Mouse (Mus musculus): ENCODE measurements at regions not wholly inside any gene's neighbourhood (a gene's known extent, or its start where the extent isn't known, plus 50 kb on each side); places are given as distances from the start of the nearest gene placed in this dataset.

DNA sequence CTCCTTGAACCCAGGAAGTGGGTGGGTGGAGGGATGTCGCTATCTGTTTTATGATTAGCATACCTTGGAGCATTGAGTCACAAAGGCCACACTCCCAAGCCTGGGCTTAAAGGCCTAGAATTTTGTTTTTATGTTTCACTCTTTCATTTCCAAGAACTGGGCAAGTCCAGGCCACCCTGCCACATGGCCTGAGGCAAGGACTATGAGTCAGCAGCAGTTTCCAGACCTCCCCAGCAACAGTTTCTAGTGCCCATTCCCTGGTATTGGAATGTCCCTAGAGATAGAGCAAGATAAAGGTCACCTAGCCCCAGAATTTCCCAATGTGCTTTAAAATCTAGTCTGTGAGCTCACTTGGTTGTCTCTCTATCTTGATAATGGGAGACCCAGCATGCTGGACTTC is 178.0 kb downstream of the Samd5 start:
- Histone ChIP-seq H3K9ac (replicated peaks; ENCODE audit: low read depth, low read length) (no peak overlapping the region), H3K27me3 (replicated peaks; ENCODE audit: control insufficient read depth, insufficient read depth, low read length) (no peaks in the 10 kb centered on the region), H3K4me3 (replicated peaks; ENCODE audit: low read length) (no peak overlapping the region), H3K9me3 (ENCODE audit: control insufficient read depth, low read length) (no peaks in the 10 kb centered on the region), H3K4me2 (ENCODE audit: low read length) (no peak overlapping the region), H3K27ac (ENCODE audit: low read length) (no peak overlapping the region), H3K36me3 (ENCODE audit: control insufficient read depth, insufficient read depth) (no peaks in the 10 kb centered on the region), H3K4me1 (replicated peaks; ENCODE audit: control insufficient read depth, insufficient read depth, low read length) (peaks cover 10% of the 10 kb centered on the region; the same call in 1 of the 2 replicates)
- no peak for ATAC-seq
- WGBS, result 100% methylated on average over 1 of the region's 1 CpGs

DNA sequence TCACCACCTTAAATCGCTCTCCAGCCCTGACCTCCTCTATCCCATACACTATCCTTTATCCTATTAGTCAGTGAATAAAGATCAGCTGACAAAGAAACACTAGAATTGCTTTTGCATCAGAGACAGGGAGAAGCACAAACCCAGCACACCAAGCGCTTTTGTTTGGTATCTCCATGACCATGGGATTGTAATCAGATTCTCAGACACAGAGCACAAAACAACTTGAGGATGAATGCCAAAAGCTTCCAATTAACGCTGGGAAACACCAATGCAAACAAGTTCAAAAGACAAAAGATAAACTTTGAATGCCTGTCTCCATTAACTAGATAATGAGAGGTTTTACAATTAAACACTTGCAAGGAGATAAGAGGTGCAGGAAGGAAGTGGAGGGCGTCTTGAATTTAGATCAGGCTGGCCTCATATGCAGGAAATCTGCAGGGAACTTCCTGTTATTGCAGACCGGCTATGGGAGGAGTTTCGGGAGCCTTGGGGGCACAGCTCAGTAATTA is 179.8 kb downstream of the Samd5 start:
- no peaks in the 10 kb centered on the region for H3K36me3 ChIP-seq (ENCODE audit: control insufficient read depth, insufficient read depth)
- H3K4me2 ChIP-seq (ENCODE audit: low read length), result no peak overlapping the region
- H3K9me3 ChIP-seq (ENCODE audit: control insufficient read depth, low read length), result no peaks in the 10 kb centered on the region
- WGBS, result 3% methylated on average over 6 of the region's 6 CpGs
- H3K4me1 ChIP-seq (replicated peaks; ENCODE audit: control insufficient read depth, insufficient read depth, low read length), result peaks cover 10% of the 10 kb centered on the region; the same call in 1 of the 2 replicates
- peak; percentile 54 for ATAC-seq
- no peak overlapping the region for H3K9ac ChIP-seq (replicated peaks; ENCODE audit: low read depth, low read length)
- H3K4me3 ChIP-seq (replicated peaks; ENCODE audit: low read length), result no peak overlapping the region
- no peaks in the 10 kb centered on the region for H3K27me3 ChIP-seq (replicated peaks; ENCODE audit: control insufficient read depth, insufficient read depth, low read length)
- no peak overlapping the region for H3K27ac ChIP-seq (ENCODE audit: low read length)

DNA sequence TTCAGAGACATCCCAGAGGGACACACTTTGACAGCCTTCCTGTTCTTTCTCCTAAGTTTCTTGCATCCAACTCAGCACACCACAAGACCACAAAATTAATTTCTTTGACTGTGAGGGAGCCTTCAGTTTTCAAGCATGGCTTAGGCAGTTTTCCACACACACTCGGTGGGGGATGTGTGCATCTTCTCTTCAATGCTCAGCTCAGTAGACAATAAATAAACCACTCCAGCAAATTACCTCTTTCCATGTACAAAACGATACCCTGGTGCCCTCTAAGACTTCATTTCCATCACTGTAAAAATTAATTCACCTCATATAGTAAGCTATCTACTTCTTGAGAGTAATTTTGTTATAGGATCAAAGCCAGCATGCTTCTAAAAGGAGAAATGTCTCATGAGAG is 184.6 kb downstream of the Samd5 start:
- Histone ChIP-seq H3K9me3 (ENCODE audit: control insufficient read depth, low read length) (no peaks in the 10 kb centered on the region), H3K27ac (ENCODE audit: low read length) (no peak overlapping the region), H3K4me2 (ENCODE audit: low read length) (no peak overlapping the region), H3K4me1 (replicated peaks; ENCODE audit: control insufficient read depth, insufficient read depth, low read length) (peaks cover 6% of the 10 kb centered on the region; the same call in 1 of the 2 replicates), H3K9ac (replicated peaks; ENCODE audit: low read depth, low read length) (no peak overlapping the region), H3K36me3 (ENCODE audit: control insufficient read depth, insufficient read depth) (no peaks in the 10 kb centered on the region), H3K4me3 (replicated peaks; ENCODE audit: low read length) (no peak overlapping the region), H3K27me3 (replicated peaks; ENCODE audit: control insufficient read depth, insufficient read depth, low read length) (no peaks in the 10 kb centered on the region)
- no peak for ATAC-seq
- WGBS, result 78% methylated on average over 2 of the region's 2 CpGs

DNA sequence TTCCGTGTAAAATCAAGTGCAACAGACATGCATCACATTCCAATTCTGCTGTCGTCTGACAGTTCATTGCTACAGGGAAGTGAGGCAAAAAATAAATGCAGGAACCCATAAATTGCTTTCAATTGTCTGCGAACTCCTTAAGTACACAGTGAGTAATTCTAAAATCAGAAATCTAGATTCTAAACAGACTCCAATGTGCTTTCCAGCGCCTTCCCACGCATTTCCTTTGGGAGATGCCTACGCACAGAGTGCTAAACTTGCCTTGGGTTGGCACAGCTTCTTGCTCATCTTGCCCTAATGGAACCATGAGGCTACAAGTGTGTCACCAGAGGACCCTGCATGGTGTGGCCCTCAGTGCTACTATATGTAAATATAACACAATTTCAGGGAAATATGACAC is 212.6 kb downstream of the Samd5 start:
- no peak overlapping the region for H3K4me2 ChIP-seq (ENCODE audit: low read length)
- H3K4me1 ChIP-seq (replicated peaks; ENCODE audit: control insufficient read depth, insufficient read depth, low read length), result 0 out of 2 replicates have a peak, but pooled peaks cover 2% of the 10 kb centered on the region
- H3K9ac ChIP-seq (replicated peaks; ENCODE audit: low read depth, low read length), result no peak overlapping the region
- H3K27ac ChIP-seq (ENCODE audit: low read length), result no peak overlapping the region
- no peaks in the 10 kb centered on the region for H3K36me3 ChIP-seq (ENCODE audit: control insufficient read depth, insufficient read depth)
- no peak for ATAC-seq
- WGBS, result 68% methylated on average over 6 of the region's 6 CpGs
- H3K27me3 ChIP-seq (replicated peaks; ENCODE audit: control insufficient read depth, insufficient read depth, low read length), result no peaks in the 10 kb centered on the region
- H3K9me3 ChIP-seq (ENCODE audit: control insufficient read depth, low read length), result no peaks in the 10 kb centered on the region
- no peak overlapping the region for H3K4me3 ChIP-seq (replicated peaks; ENCODE audit: low read length)

DNA sequence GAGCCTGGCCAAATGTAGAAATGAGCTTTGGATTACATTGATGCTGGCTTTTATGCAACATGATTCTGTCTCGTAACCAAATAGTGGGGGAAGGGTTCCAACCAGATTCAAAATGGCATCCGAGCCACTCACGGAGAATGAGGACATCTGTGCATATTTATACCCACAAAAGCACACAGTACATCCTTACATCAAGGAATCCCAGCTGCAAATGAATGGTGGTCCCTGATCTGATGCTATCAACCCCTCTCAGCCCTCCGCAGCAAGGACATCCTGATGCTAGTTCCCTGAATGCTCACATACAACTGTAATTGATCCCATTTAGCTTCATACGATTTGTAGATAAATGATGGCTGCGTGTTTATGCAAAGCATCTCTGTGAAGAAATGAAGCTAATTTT is 215.9 kb downstream of the Samd5 start:
- no peak overlapping the region for H3K4me3 ChIP-seq (replicated peaks; ENCODE audit: low read length)
- H3K4me2 ChIP-seq (ENCODE audit: low read length), result no peak overlapping the region
- WGBS, result 69% methylated on average over 6 of the region's 6 CpGs

DNA sequence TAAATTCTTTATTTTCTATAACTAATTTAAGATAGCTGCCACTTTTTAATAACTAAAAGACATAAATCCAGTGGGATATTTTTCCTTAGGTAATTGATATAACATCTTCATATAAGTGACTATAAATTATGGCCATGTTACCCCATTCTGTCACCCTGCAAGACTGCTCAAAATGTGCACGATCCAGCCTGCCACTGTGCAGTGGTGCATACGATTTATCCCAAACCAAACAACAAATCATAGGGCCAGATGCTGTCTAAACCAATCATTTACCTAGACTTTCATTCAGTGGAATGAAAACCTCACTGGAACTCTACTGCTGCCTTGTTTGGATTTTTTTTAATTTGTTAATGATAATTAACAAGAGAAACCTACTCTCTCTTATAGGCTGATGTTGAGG is 216.5 kb downstream of the Samd5 start:
- no peaks in the 10 kb centered on the region for H3K9me3 ChIP-seq (ENCODE audit: control insufficient read depth, low read length)
- no peaks in the 10 kb centered on the region for H3K36me3 ChIP-seq (ENCODE audit: control insufficient read depth, insufficient read depth)
- WGBS, result 83% methylated on average over 2 of the region's 2 CpGs
- H3K27ac ChIP-seq (ENCODE audit: low read length), result no peak overlapping the region
- H3K4me3 ChIP-seq (replicated peaks; ENCODE audit: low read length), result no peak overlapping the region
- H3K4me2 ChIP-seq (ENCODE audit: low read length), result no peak overlapping the region
- H3K9ac ChIP-seq (replicated peaks; ENCODE audit: low read depth, low read length), result no peak overlapping the region
- ATAC-seq, result no peak
- H3K27me3 ChIP-seq (replicated peaks; ENCODE audit: control insufficient read depth, insufficient read depth, low read length), result no peaks in the 10 kb centered on the region
- H3K4me1 ChIP-seq (replicated peaks; ENCODE audit: control insufficient read depth, insufficient read depth, low read length), result 0 out of 2 replicates have a peak, but pooled peaks cover 2% of the 10 kb centered on the region

More for the DNA sequence above, 215.9 kb downstream of the Samd5 start:
- Histone ChIP-seq H3K27me3 (replicated peaks; ENCODE audit: control insufficient read depth, insufficient read depth, low read length) (no peaks in the 10 kb centered on the region), H3K9ac (replicated peaks; ENCODE audit: low read depth, low read length) (no peak overlapping the region), H3K27ac (ENCODE audit: low read length) (no peak overlapping the region), H3K4me1 (replicated peaks; ENCODE audit: control insufficient read depth, insufficient read depth, low read length) (0 out of 2 replicates have a peak, but pooled peaks cover 2% of the 10 kb centered on the region), H3K9me3 (ENCODE audit: control insufficient read depth, low read length) (no peaks in the 10 kb centered on the region), H3K36me3 (ENCODE audit: control insufficient read depth, insufficient read depth) (no peaks in the 10 kb centered on the region)
- peak; percentile 51 for ATAC-seq

DNA sequence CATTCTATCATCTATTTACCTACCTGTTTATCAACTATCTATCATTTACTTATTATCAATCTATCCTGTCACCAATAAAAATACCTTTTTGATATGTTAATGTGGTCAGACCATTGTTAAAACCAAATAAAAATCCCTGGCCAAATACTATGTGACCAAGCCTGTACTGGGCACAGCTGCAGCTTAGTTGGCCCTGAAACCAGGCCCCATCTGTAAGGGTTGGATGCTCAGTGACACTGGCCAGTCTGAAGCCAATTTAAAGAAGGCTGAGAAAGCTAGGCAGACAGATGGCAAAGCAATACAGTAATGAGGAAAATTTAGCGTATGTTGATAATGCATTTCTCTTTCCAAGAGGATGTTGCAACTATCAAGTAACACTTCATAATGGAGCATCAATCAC is 217.8 kb downstream of the Samd5 start:
- WGBS, result 69% methylated on average over 1 of the region's 1 CpGs
- H3K9me3 ChIP-seq (ENCODE audit: control insufficient read depth, low read length), result no peaks in the 10 kb centered on the region
- peak; percentile 91 for ATAC-seq
- H3K27ac ChIP-seq (ENCODE audit: low read length), result no peak overlapping the region
- H3K9ac ChIP-seq (replicated peaks; ENCODE audit: low read depth, low read length), result no peak overlapping the region
- no peaks in the 10 kb centered on the region for H3K36me3 ChIP-seq (ENCODE audit: control insufficient read depth, insufficient read depth)
- no peak overlapping the region for H3K4me2 ChIP-seq (ENCODE audit: low read length)
- no peak overlapping the region for H3K4me3 ChIP-seq (replicated peaks; ENCODE audit: low read length)
- H3K27me3 ChIP-seq (replicated peaks; ENCODE audit: control insufficient read depth, insufficient read depth, low read length), result no peaks in the 10 kb centered on the region
- 0 out of 2 replicates have a peak, but pooled peaks cover 2% of the 10 kb centered on the region for H3K4me1 ChIP-seq (replicated peaks; ENCODE audit: control insufficient read depth, insufficient read depth, low read length)

DNA sequence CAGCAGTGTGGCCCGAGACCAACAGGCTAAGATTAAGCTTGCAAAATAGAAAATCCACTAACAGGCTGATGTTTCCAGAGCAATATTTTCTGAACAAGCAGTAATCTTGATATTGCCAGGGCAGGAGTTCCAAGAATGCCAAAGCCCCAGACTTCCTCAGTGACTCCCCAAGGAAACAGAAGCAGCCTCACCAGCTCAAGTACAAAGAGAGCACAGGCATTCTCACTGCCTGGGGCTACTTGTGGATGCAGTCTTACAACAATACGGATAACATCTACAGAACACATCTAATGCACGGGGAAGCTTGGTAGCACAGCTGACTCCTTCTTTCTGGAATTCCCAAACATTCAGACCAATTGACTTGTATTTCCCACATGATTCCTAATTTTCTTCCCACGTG is 235.9 kb downstream of the Samd5 start:
- Histone ChIP-seq H3K4me1 (replicated peaks; ENCODE audit: control insufficient read depth, insufficient read depth, low read length) (no peaks in the 10 kb centered on the region), H3K4me2 (ENCODE audit: low read length) (no peak overlapping the region), H3K4me3 (replicated peaks; ENCODE audit: low read length) (no peak overlapping the region), H3K9me3 (ENCODE audit: control insufficient read depth, low read length) (no peaks in the 10 kb centered on the region), H3K9ac (replicated peaks; ENCODE audit: low read depth, low read length) (no peak overlapping the region), H3K27ac (ENCODE audit: low read length) (no peak overlapping the region), H3K36me3 (ENCODE audit: control insufficient read depth, insufficient read depth) (no peaks in the 10 kb centered on the region), H3K27me3 (replicated peaks; ENCODE audit: control insufficient read depth, insufficient read depth, low read length) (no peaks in the 10 kb centered on the region)
- WGBS, result 60% methylated on average over 4 of the region's 4 CpGs
- ATAC-seq, result no peak

DNA sequence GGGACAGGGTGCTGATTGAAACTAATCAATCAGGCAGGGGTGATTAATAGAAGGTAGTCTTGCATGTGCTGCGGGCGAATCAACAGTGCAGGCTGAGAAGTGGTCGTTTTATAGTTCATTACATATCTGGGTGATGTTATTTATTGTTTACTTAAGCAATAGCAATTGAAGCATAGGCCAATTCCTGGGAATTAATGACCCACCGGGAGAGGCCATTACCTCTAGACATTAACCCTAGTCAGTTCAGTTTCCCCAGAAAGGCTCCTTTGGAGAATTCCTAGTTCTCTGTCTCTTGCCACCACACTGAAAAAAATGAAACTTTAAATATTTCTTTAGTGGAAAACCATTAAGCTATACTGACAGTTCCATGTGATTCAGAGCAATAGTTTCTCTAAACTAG is 236.6 kb downstream of the Samd5 start:
- Histone ChIP-seq H3K27ac (ENCODE audit: low read length) (no peak overlapping the region), H3K9me3 (ENCODE audit: control insufficient read depth, low read length) (no peaks in the 10 kb centered on the region), H3K27me3 (replicated peaks; ENCODE audit: control insufficient read depth, insufficient read depth, low read length) (no peaks in the 10 kb centered on the region), H3K36me3 (ENCODE audit: control insufficient read depth, insufficient read depth) (no peaks in the 10 kb centered on the region), H3K4me1 (replicated peaks; ENCODE audit: control insufficient read depth, insufficient read depth, low read length) (no peaks in the 10 kb centered on the region), H3K4me2 (ENCODE audit: low read length) (no peak overlapping the region), H3K9ac (replicated peaks; ENCODE audit: low read depth, low read length) (no peak overlapping the region), H3K4me3 (replicated peaks; ENCODE audit: low read length) (no peak overlapping the region)
- WGBS, result 50% methylated on average over 4 of the region's 4 CpGs
- no peak for ATAC-seq

DNA sequence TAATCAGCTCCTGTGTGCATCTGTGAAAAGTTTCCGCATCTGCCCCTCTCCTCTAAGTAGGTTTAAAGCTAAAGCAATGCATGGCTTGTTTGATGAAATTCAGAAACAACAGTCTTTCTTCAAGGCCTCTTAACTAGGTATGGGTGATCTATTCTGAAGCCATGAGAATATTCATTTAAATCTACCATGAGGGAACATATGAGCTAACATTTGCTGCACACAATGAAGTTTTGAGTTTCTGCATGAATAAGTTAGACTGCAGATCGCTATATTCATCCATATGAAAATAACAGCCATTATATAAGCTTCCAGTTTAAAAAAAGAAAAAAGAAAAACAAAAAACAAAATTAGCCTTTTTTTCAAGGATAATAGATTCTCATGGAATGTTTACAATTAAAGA is 245.9 kb downstream of the Samd5 start:
- Histone ChIP-seq H3K27ac (ENCODE audit: low read length) (no peak overlapping the region), H3K4me3 (replicated peaks; ENCODE audit: low read length) (no peak overlapping the region), H3K4me2 (ENCODE audit: low read length) (no peak overlapping the region), H3K9ac (replicated peaks; ENCODE audit: low read depth, low read length) (no peak overlapping the region), H3K36me3 (ENCODE audit: control insufficient read depth, insufficient read depth) (no peaks in the 10 kb centered on the region), H3K9me3 (ENCODE audit: control insufficient read depth, low read length) (no peaks in the 10 kb centered on the region), H3K4me1 (replicated peaks; ENCODE audit: control insufficient read depth, insufficient read depth, low read length) (0 out of 2 replicates have a peak, but pooled peaks cover 2% of the 10 kb centered on the region), H3K27me3 (replicated peaks; ENCODE audit: control insufficient read depth, insufficient read depth, low read length) (no peaks in the 10 kb centered on the region)
- ATAC-seq, result no peak
- WGBS, result 45% methylated on average over 2 of the region's 2 CpGs

Measured in forebrain, embryonic 16.5 days (tissue).